Mouse (Mus musculus) bone marrow macrophage, adult 2 months (primary cell): ENCODE data around the gene Ahdc1.

Experiments
- CTCF ChIP-seq: IDR thresholded peaks from 2 replicates; pipeline ENCODE4 v1.5.1; 2012; ENCODE audit warnings: low read depth, mild to moderate bottlenecking, low read length, moderate library complexity
- POLR2A ChIP-seq: IDR thresholded peaks from 2 replicates; pipeline ENCODE4 v1.6.1; 2012; ENCODE audit warnings: mild to moderate bottlenecking, low read depth, low read length, borderline replicate concordance

GRCm38 (mm10) chr4:132997469-132998237 lies 13.4 kb upstream of the Ahdc1 start:
- no peak for TF ChIP-seq CTCF
- TF ChIP-seq POLR2A = no peak
